Mouse (Mus musculus): ENCODE results near the gene Cds2. TPM values are rescaled to one million over a fixed set of nuclear protein-coding genes. Genes with fewer than 3 reads are reported as not detected.
"Not testable (repeated sequence)": the region's sequence is repeated elsewhere in the genome, so short reads cannot be mapped to it uniquely, and the experiment has no call there.

The Cds2 gene
- 20.0 and 20.4 TPM in 2 replicates for polyA plus RNA-seq (2016; fragmentation: Nextera tagmentation; extraction: Ambion mirVana)

GRCm38 (mm10) chr2:132262879-132263398 is at the start of gene Cds2:
Cds2 (plus strand) TSS chr2:132263148.
- Histone ChIP-seq H3K4me1 (peaks cover 17% of the 10 kb centered on the region), H3K9me3 (no peaks in the 10 kb centered on the region), H3K36me3 (no peaks in the 10 kb centered on the region), H3K27me3 (ENCODE audit: insufficient read depth, poor library complexity, severe bottlenecking) (no peaks in the 10 kb centered on the region), H3K4me3 (peak within 1 kb of the TSS; percentile 95), H3K27ac (peak within 1 kb of the TSS; percentile 96)
- under 1% methylated on average over 49 of the region's 49 CpGs for WGBS
- DNase-seq (ENCODE audit: low spot score): peak; percentile 99

GRCm38 (mm10) chr2:132221611-132222073 is 41.3 kb upstream of the Cds2 start:
- DNase-seq (ENCODE audit: low spot score): no peak
- H3K36me3 ChIP-seq: no peaks in the 10 kb centered on the region
- H3K9me3 ChIP-seq: no peaks in the 10 kb centered on the region
- no peaks in the 10 kb centered on the region for H3K4me1 ChIP-seq
- WGBS: 50% methylated on average over 11 of the region's 11 CpGs
- H3K27me3 ChIP-seq (ENCODE audit: insufficient read depth, poor library complexity, severe bottlenecking): no peaks in the 10 kb centered on the region
- H3K4me3 ChIP-seq: no peak overlapping the region
- H3K27ac ChIP-seq: no peak overlapping the region

GRCm38 (mm10) chr2:132224359-132224758 is 38.6 kb upstream of the Cds2 start:
- Histone ChIP-seq H3K27ac (no peak overlapping the region), H3K9me3 (no peaks in the 10 kb centered on the region), H3K4me1 (no peaks in the 10 kb centered on the region), H3K27me3 (ENCODE audit: insufficient read depth, poor library complexity, severe bottlenecking) (no peaks in the 10 kb centered on the region), H3K4me3 (no peak overlapping the region), H3K36me3 (no peaks in the 10 kb centered on the region)
- DNase-seq (ENCODE audit: low spot score): no peak
- 79% methylated on average over 4 of the region's 4 CpGs for WGBS

GRCm38 (mm10) chr2:132232413-132232945 is 30.5 kb upstream of the Cds2 start:
- Histone ChIP-seq H3K36me3 (no peaks in the 10 kb centered on the region), H3K4me1 (peaks cover 9% of the 10 kb centered on the region; the same call in 1 of the 2 replicates), H3K4me3 (no peak overlapping the region), H3K9me3 (no peaks in the 10 kb centered on the region), H3K27me3 (ENCODE audit: insufficient read depth, poor library complexity, severe bottlenecking) (no peaks in the 10 kb centered on the region), H3K27ac (no peak overlapping the region)
- 87% methylated on average over 3 of the region's 3 CpGs for WGBS
- no peak for DNase-seq (ENCODE audit: low spot score)

- H3K4me1 ChIP-seq: peaks cover 9% of the 10 kb centered on the region; the same call in 1 of the 2 replicates
- no peak overlapping the region for H3K4me3 ChIP-seq
- H3K27me3 ChIP-seq (ENCODE audit: insufficient read depth, poor library complexity, severe bottlenecking): no peaks in the 10 kb centered on the region
- no peak for DNase-seq (ENCODE audit: low spot score)
- H3K9me3 ChIP-seq: no peaks in the 10 kb centered on the region
- 75% methylated on average over 16 of the region's 16 CpGs for WGBS
- H3K36me3 ChIP-seq: no peaks in the 10 kb centered on the region
- no peak overlapping the region for H3K27ac ChIP-seq
Measured at GRCm38 (mm10) chr2:132233985-132234765, 28.8 kb upstream of the Cds2 start.

- Histone ChIP-seq H3K4me3 (no peak overlapping the region), H3K36me3 (no peaks in the 10 kb centered on the region), H3K27ac (no peak overlapping the region), H3K9me3 (no peaks in the 10 kb centered on the region), H3K27me3 (ENCODE audit: insufficient read depth, poor library complexity, severe bottlenecking) (no peaks in the 10 kb centered on the region), H3K4me1 (peaks cover 9% of the 10 kb centered on the region; the same call in 1 of the 2 replicates)
- 35% methylated on average over 2 of the region's 2 CpGs for WGBS
- DNase-seq (ENCODE audit: low spot score): no peak
Measured at GRCm38 (mm10) chr2:132235291-132235690, 27.7 kb upstream of the Cds2 start.

- H3K4me3 ChIP-seq: no peak overlapping the region
- H3K4me1 ChIP-seq: peaks cover 9% of the 10 kb centered on the region; the same call in 1 of the 2 replicates
- WGBS: 75% methylated on average over 7 of the region's 7 CpGs
- no peak for DNase-seq (ENCODE audit: low spot score)
- no peaks in the 10 kb centered on the region for H3K36me3 ChIP-seq
- no peaks in the 10 kb centered on the region for H3K27me3 ChIP-seq (ENCODE audit: insufficient read depth, poor library complexity, severe bottlenecking)
- H3K9me3 ChIP-seq: no peaks in the 10 kb centered on the region
- H3K27ac ChIP-seq: no peak overlapping the region
Measured at GRCm38 (mm10) chr2:132235975-132236374, 27.0 kb upstream of the Cds2 start.

- not testable (repeated sequence) for H3K27me3 ChIP-seq (ENCODE audit: insufficient read depth, poor library complexity, severe bottlenecking); H3K4me3 ChIP-seq; H3K4me1 ChIP-seq; DNase-seq (ENCODE audit: low spot score); H3K27ac ChIP-seq; H3K9me3 ChIP-seq
- H3K36me3 ChIP-seq: peaks cover 27% of the 10 kb centered on the region
- 83% methylated on average over 3 of the region's 3 CpGs for WGBS
Measured at GRCm38 (mm10) chr2:132239434-132239833, 23.5 kb upstream of the Cds2 start.

GRCm38 (mm10) chr2:132240457-132240856 is 22.5 kb upstream of the Cds2 start:
- H3K36me3 ChIP-seq: peaks cover 32% of the 10 kb centered on the region
- DNase-seq (ENCODE audit: low spot score); H3K9me3 ChIP-seq; H3K27ac ChIP-seq; H3K27me3 ChIP-seq (ENCODE audit: insufficient read depth, poor library complexity, severe bottlenecking); H3K4me3 ChIP-seq; H3K4me1 ChIP-seq: not testable (repeated sequence)
- 38% methylated on average over 10 of the region's 10 CpGs for whole genome bisulfite sequencing

- Histone ChIP-seq H3K4me3 (no peak overlapping the region), H3K36me3 (peaks cover 37% of the 10 kb centered on the region), H3K27ac (no peak overlapping the region), H3K9me3 (no peaks in the 10 kb centered on the region), H3K4me1 (peaks cover 7% of the 10 kb centered on the region), H3K27me3 (ENCODE audit: insufficient read depth, poor library complexity, severe bottlenecking) (no peaks in the 10 kb centered on the region)
- no peak for DNase-seq (ENCODE audit: low spot score)
- 95% methylated on average over 3 of the region's 3 CpGs for WGBS
Measured at GRCm38 (mm10) chr2:132243370-132243769, 19.6 kb upstream of the Cds2 start.

GRCm38 (mm10) chr2:132247539-132248313 is 15.2 kb upstream of the Cds2 start, which contains the start of gene Tmem230:
Tmem230 (minus strand) TSS chr2:132247807.
- Histone ChIP-seq H3K4me1 (peaks cover 11% of the 10 kb centered on the region), H3K36me3 (peaks cover 54% of the 10 kb centered on the region), H3K27ac (peak within 1 kb of the TSS; percentile 91), H3K27me3 (ENCODE audit: insufficient read depth, poor library complexity, severe bottlenecking) (no peaks in the 10 kb centered on the region), H3K4me3 (peak within 1 kb of the TSS; percentile 73), H3K9me3 (no peaks in the 10 kb centered on the region)
- WGBS: 5% methylated on average over 50 of the region's 50 CpGs
- DNase-seq (ENCODE audit: low spot score): peak; percentile 98

GRCm38 (mm10) chr2:132251911-132252310 is 11.0 kb upstream of the Cds2 start:
- peaks cover 33% of the 10 kb centered on the region for H3K36me3 ChIP-seq
- H3K4me1 ChIP-seq: peaks cover 11% of the 10 kb centered on the region
- H3K27ac ChIP-seq: peak overlapping the region; percentile 91
- WGBS: 12% methylated on average over 8 of the region's 8 CpGs
- DNase-seq (ENCODE audit: low spot score): no peak
- H3K9me3 ChIP-seq: no peaks in the 10 kb centered on the region
- no peaks in the 10 kb centered on the region for H3K27me3 ChIP-seq (ENCODE audit: insufficient read depth, poor library complexity, severe bottlenecking)
- peak overlapping the region; percentile 78 for H3K4me3 ChIP-seq
